Mouse (Mus musculus) gastrocnemius, adult 2 months (tissue): ENCODE measurements around the gene Tff2. TPM values are rescaled to one million over a fixed set of nuclear protein-coding genes. Genes with fewer than 3 reads are reported as not detected.

Source experiments
- DNase-seq: peaks from one replicate; pipeline ENCODE4 v3.0.0; 2022
- H3K27ac ChIP-seq: fragments of 200-600 bp; 2 replicates; pipeline ENCODE4 v1.8.1; 2022; ENCODE audit warnings: mild to moderate bottlenecking
- H3K4me3 ChIP-seq: fragments of 200-600 bp; 2 replicates; pipeline ENCODE4 v1.8.1; 2022; ENCODE audit warnings: mild to moderate bottlenecking, moderate library complexity
- CTCF ChIP-seq: fragments of 200-600 bp; IDR thresholded peaks from 2 replicates; pipeline ENCODE4 v1.8.1; 2022; ENCODE audit warnings: antibody characterized with exemption, mild to moderate bottlenecking, moderate library complexity
- intact Hi-C: fragments of 180-260 bp; cut with DNase I; formaldehyde crosslinking; loops from one replicate; pipeline ENCODE4 v1.15.1; 2025
- total RNA-seq, 2 experiments: library from RNA; stranded (reverse); gene quantifications; 2 replicates each; pipeline ENCODE4 v1.2.3; 2021

The Tff2 gene
- total RNA-seq, 2 experiments from 2014 or later: not detected

DNA sequence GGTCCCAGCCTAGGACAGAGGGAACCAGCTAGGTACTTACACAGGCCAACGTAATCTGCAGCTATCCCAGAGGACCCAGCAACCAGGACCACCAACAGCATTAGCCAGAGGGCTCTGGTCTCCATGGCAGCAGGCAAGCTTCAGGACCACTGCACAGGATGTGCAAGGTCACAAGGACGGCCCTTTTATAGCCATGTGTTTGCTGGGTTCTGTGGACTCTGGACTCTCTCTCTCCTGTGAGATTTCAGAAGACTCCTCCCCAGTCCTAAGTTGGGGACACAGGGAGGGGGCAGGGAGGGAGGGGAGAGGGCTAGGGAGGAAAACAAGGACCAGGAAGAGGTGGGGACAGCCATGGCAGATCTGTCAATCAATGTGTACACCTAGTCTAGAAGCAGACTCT lies 14.6 kb downstream of the Tff2 start, which contains the start of gene Tff3:
TSS of gene Tff3 (minus strand) at position 195 of the 400 bp plus-strand sequence.
- no peak within 1 kb of the TSS for H3K27ac ChIP-seq
- TF ChIP-seq CTCF: no peak
- DNase-seq: no peak
- intact Hi-C loops: no loop called here
- no peak within 1 kb of the TSS for H3K4me3 ChIP-seq

DNA sequence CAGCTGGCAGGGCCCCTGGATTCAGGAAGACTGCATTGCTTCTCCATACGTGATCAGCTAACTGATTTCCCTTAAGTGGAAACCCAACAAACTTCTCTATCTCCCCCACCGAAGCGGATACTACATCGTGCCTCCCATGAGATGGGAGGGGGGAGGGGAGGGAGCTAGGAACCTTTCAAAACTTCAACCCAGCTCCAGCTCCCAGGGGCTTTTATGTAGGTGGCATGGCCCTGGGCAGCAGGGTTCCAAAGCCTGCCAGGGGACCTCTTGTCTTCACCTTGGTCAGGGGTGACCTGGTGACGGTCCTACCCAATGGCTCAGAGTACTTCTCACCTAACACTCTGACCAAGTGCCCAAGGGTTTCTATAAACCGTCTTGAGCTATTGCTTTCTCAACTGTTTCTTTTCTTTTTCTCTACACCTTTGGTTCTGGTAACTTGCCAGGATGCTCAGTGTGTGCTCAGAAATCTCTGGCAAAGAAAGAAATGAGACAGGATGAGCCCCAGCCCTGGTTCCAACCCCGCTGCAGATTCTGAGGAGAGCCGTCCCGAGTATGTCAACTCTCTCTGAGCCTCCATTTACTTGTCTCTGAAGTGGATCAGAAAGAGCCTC lies 15.3 kb downstream of the Tff2 start:
- Histone ChIP-seq H3K27ac (no peak overlapping the region), H3K4me3 (no peak overlapping the region)
- TF ChIP-seq CTCF: no peak
- DNase-seq: no peak
- intact Hi-C loops: no loop called here

GRCm38 (mm10) chr17:31125548-31126266 lies 18.4 kb downstream of the Tff2 start:
- no peak for TF ChIP-seq CTCF
- Histone ChIP-seq H3K4me3 (no peak overlapping the region), H3K27ac (no peak overlapping the region)
- intact Hi-C loops: no loop called here
- DNase-seq: no peak

- TF ChIP-seq CTCF: peak; percentile 72
- H3K27ac ChIP-seq: no peak overlapping the region
- DNase-seq: peak; percentile 46
- no peak overlapping the region for H3K4me3 ChIP-seq
- intact Hi-C loops: no loop called here
Measured at GRCm38 (mm10) chr17:31121975-31122374, 22.1 kb downstream of the Tff2 start.

DNA sequence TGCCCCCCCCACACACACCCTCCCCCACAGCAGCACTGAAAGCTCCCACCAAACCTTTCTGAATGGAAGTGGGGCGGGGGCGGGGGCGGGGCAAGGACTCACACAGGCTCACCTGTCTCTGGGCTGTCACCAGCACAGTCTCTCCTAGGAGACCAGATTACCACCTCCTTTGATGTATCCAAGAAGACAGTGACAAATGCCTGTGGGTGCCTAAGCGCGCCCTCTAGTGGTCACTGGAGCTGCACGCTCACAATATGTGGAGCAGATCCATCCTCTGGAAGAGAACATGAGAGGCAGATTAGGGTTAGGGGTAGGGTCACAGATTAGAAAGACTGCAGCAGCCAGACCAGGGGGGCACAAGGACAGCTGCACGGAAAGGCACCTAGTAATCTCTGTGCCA lies 24.7 kb downstream of the Tff2 start:
- Histone ChIP-seq H3K27ac (no peak overlapping the region), H3K4me3 (no peak overlapping the region)
- peak; percentile 79 for DNase-seq
- intact Hi-C loops: loop anchor here (1.0 kb wide), 1 partner anchor 108 kb away; no protein-coding TSS in a partner anchor
- TF ChIP-seq CTCF: peak; percentile 97

DNA sequence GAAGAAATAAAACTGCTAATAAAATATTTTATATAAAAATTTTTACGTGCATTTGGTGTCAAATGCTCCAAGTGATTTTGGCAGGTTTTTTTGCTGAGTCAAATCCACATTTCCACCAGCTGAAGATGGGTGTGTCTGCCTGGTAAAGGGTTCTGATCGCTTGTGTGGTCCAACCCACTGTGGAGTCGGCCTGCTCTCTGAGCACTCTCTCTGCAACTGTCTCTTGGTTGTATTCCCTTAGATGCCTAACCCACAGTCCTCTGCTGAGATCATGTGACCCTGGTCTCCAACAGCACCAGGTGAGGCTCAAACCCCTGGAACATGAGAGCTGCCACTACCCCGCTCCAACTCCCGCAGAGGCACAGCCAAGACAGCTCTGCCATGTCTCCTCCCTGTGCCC lies 26.1 kb downstream of the Tff2 start:
- no peak for DNase-seq
- no peak for TF ChIP-seq CTCF
- H3K4me3 ChIP-seq: no peak overlapping the region
- intact Hi-C loops: no loop called here
- H3K27ac ChIP-seq: no peak overlapping the region

GRCm38 (mm10) chr17:31116063-31116462 lies 28.0 kb downstream of the Tff2 start:
- TF ChIP-seq CTCF: no peak
- intact Hi-C loops: no loop called here
- H3K4me3 ChIP-seq: no peak overlapping the region
- no peak for DNase-seq
- H3K27ac ChIP-seq: no peak overlapping the region

DNA sequence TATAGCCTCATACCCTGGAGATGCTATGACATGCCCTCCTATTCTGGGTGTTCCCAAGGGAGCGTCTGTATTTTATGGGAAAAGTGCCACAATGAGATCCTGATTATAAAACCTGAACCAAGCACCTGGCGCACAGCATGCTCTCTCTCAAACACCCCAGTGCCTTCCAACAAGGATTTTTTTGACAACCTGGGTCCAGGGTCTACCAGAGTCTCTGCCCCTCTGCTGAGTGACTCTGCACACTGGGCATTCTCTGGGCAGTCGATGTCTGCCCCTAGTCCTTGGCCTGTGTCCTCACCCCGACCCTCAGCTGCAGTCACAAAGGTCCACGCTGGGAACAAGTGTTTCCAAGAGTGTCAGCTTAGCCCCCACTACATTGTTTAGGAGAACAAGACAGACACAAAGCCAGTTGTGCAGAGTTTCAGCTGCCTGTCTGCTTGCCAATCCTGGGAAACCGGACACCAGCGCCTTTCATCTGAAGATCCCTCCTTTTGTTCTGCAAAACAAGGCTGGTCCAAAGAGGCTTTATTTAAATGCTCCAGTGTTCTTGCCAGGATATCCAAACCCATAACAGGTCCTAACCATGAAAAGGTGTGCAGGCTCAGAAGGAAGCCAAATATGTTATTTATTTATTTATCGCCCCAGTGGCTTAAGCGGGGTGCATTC lies 30.8 kb downstream of the Tff2 start:
- TF ChIP-seq CTCF: no peak
- no peak overlapping the region for H3K27ac ChIP-seq
- intact Hi-C loops: no loop called here
- DNase-seq: no peak
- H3K4me3 ChIP-seq: no peak overlapping the region

DNA sequence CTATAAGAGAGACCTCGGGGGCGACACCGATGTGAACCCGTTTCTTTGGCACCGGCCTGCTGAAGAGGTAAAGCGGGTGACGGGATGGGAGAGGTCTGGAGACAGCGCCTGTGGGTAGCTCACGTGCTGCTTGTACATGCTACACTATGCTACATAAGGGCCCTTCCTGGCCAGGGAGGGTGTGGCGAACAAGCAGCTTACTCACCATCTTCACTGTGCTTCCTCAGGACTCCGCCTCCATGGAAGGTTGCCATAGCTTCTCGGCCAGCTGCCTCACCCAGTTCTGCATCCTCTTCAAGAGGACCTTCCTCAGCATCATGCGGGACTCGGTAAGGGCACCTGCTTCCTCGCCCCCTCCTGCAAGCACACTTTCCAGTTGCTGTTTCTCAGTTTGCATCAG lies 35.7 kb downstream of the Tff2 start:
- no peak for TF ChIP-seq CTCF
- intact Hi-C loops: no loop called here
- Histone ChIP-seq H3K27ac (no peak overlapping the region), H3K4me3 (no peak overlapping the region)
- DNase-seq: no peak

- no peak for TF ChIP-seq CTCF
- DNase-seq: no peak
- intact Hi-C loops: no loop called here
- Histone ChIP-seq H3K27ac (no peak overlapping the region), H3K4me3 (no peak overlapping the region)
Measured at GRCm38 (mm10) chr17:31103823-31104222, 40.3 kb downstream of the Tff2 start.

GRCm38 (mm10) chr17:31103007-31103570 lies 41.0 kb downstream of the Tff2 start:
- TF ChIP-seq CTCF: no peak
- Histone ChIP-seq H3K27ac (no peak overlapping the region), H3K4me3 (no peak overlapping the region)
- no peak for DNase-seq
- intact Hi-C loops: no loop called here

- intact Hi-C loops: no loop called here
- no peak for TF ChIP-seq CTCF
- Histone ChIP-seq H3K4me3 (no peak overlapping the region), H3K27ac (no peak overlapping the region)
- no peak for DNase-seq
Measured at GRCm38 (mm10) chr17:31098788-31099187, 45.3 kb downstream of the Tff2 start.

- DNase-seq: no peak
- Histone ChIP-seq H3K27ac (no peak overlapping the region), H3K4me3 (no peak overlapping the region)
- TF ChIP-seq CTCF: no peak
- intact Hi-C loops: no loop called here
Measured at GRCm38 (mm10) chr17:31096893-31097292, 47.2 kb downstream of the Tff2 start.
